17 mouse cellular contexts compared by ENCODE assay signal in the genomic region with DNA sequence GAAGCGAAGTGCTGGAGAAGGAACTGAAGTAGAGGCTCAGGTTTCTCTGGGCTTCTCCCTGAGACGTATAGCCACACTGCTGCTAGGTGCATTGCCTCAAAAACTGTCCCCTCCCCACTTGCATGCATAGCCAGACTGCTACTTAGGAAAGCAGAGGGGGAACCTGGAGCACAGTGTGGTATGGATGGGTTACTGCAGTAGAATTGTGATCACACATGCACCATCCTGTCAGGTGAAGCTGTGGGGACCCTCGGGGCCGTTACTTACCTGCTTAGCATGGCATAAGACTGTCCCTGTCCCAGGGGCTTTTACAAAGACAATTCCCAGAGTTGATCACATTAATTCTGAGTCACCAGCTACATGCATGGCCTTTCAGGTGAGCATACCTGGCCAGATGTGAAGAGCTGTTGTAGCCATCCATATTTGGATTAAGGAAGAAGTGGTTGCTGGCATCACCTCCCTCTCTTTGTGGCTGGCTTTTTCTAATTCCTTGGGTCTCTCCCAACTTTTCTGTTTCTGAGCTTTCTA. TPM values are rescaled to one million over a fixed set of nuclear protein-coding genes. Genes with fewer than 3 reads are reported as not detected.
DNase-seq lines count a peak whose midpoint lies in the region; ATAC-seq and TF ChIP-seq lines count a peak whose summit lies in the region.
"Had no signal": no experiment of that assay in that cellular context is flagged by ENCODE, and none has a peak within 500 bp of the region (broad histone marks: within the 10 kb centered on the region; RNA-seq: fewer than 3 reads in every experiment).

No protein-coding gene starts in this region.

- TF ChIP-seq CTCF in gastrocnemius, adult 2 months (IDR thresholded peaks at IDR 0.05): no peak

- H3K4me1 ChIP-seq in kidney, embryonic 14.5 days (ENCODE audit: control insufficient read depth, insufficient read depth, low read length): peaks cover 25% of the 10 kb centered on the region
- H3K4me1 ChIP-seq in brown adipose tissue, adult 24 weeks (ENCODE audit: control insufficient read depth, insufficient read depth, insufficient read length, low read length): peaks cover 14% of the 10 kb centered on the region
- H3K4me1 ChIP-seq in stomach, embryonic 14.5 days (ENCODE audit: control insufficient read depth, insufficient read depth, low read length): no peaks in the 10 kb centered on the region

- no peak overlapping the region for H3K9ac ChIP-seq in kidney, embryonic 14.5 days (ENCODE audit: low read depth, low read length)
- no peak overlapping the region for H3K9ac ChIP-seq in stomach, embryonic 14.5 days (replicated peaks; ENCODE audit: low read depth, low read length)
- H3K9ac ChIP-seq: forebrain, embryonic 13.5 days; heart, embryonic 13.5 days; limb, embryonic 15.5 days; midbrain, embryonic 12.5 days had no signal

- no peak for DNase-seq in gastrocnemius, adult 2 months
- no peak for DNase-seq in gastrocnemius, postnatal 14 days
- no peak for DNase-seq in kidney, adult 9 months
- no peak for DNase-seq in lung, postnatal 36 days
- no peak for DNase-seq in left cerebral cortex, adult 9 months (ENCODE audit: low spot score in 2 of 2)
- DNase-seq: cerebellum, postnatal 25 days; gastrocnemius, postnatal 36 days; thymus, postnatal 14 days had no signal

- ATAC-seq in kidney, embryonic 14.5 days (ENCODE audit: low FRiP score, low TSS enrichment): peak; percentile 35; the same call in 1 of the 2 replicates
- ATAC-seq in stomach, embryonic 14.5 days (ENCODE audit: insufficient number of reproducible peaks, insufficient read depth, low FRiP score, low read depth): peak; percentile 18; the same call in 1 of the 2 replicates
- ATAC-seq: forebrain, embryonic 13.5 days had no signal

- no peak overlapping the region for H3K4me3 ChIP-seq in gastrocnemius, adult 2 months
- H3K4me3 ChIP-seq in kidney, embryonic 14.5 days (ENCODE audit: low read length): no peak overlapping the region
- H3K4me3 ChIP-seq in brown adipose tissue, adult 24 weeks (ENCODE audit: insufficient read depth, low read depth, low read length): no peak overlapping the region
- H3K4me3 ChIP-seq in stomach, embryonic 14.5 days (ENCODE audit: low read depth, low read length): no peak overlapping the region
- H3K4me3 ChIP-seq: forebrain, embryonic 13.5 days; heart, embryonic 13.5 days; limb, embryonic 15.5 days; midbrain, embryonic 12.5 days had no signal

- H3K27ac ChIP-seq in gastrocnemius, adult 2 months: peak overlapping the region; percentile 44
- H3K27ac ChIP-seq in kidney, embryonic 14.5 days (ENCODE audit: low read depth, low read length): peak overlapping the region; percentile 55
- peak overlapping the region; percentile 51 for H3K27ac ChIP-seq in brown adipose tissue, adult 24 weeks (replicated peaks; ENCODE audit: low read depth, low read length)
- no peak overlapping the region for H3K27ac ChIP-seq in stomach, embryonic 14.5 days (ENCODE audit: low read length)
- H3K27ac ChIP-seq: forebrain, embryonic 13.5 days; heart, embryonic 13.5 days; limb, embryonic 15.5 days; midbrain, embryonic 12.5 days had no signal

- WGBS in kidney, embryonic 14.5 days: 55% methylated on average over 4 of the region's 4 CpGs
- WGBS in stomach, embryonic 14.5 days: 67% methylated on average over 4 of the region's 4 CpGs

- no peak overlapping the region for H3K4me2 ChIP-seq in kidney, embryonic 14.5 days (replicated peaks; ENCODE audit: low read depth, low read length)
- H3K4me2 ChIP-seq in stomach, embryonic 14.5 days (replicated peaks; ENCODE audit: low read depth, low read length): no peak overlapping the region
- H3K4me2 ChIP-seq: forebrain, embryonic 13.5 days; heart, embryonic 13.5 days; limb, embryonic 15.5 days; midbrain, embryonic 12.5 days had no signal

- no peaks in the 10 kb centered on the region for H3K36me3 ChIP-seq in kidney, embryonic 14.5 days (ENCODE audit: control insufficient read depth, insufficient read depth, low read length)
- H3K36me3 ChIP-seq in stomach, embryonic 14.5 days (ENCODE audit: control insufficient read depth, insufficient read depth, low read length): no peaks in the 10 kb centered on the region
- H3K36me3 ChIP-seq: heart, embryonic 13.5 days; limb, embryonic 15.5 days; midbrain, embryonic 12.5 days had no signal

- intact Hi-C loops in gastrocnemius, adult 2 months (cut with DNase I): no loop called here
- intact Hi-C loops in gastrocnemius, postnatal 14 days (cut with DNase I; ENCODE audit: low total_unique reads): no loop called here

- no peaks in the 10 kb centered on the region for H3K27me3 ChIP-seq in kidney, embryonic 14.5 days (ENCODE audit: control insufficient read depth, insufficient read depth, low read length)
- no peaks in the 10 kb centered on the region for H3K27me3 ChIP-seq in stomach, embryonic 14.5 days (ENCODE audit: control insufficient read depth, insufficient read depth, low read length)
- H3K27me3 ChIP-seq: forebrain, embryonic 13.5 days; heart, embryonic 13.5 days; limb, embryonic 15.5 days; midbrain, embryonic 12.5 days had no signal

- H3K9me3 ChIP-seq in kidney, embryonic 14.5 days (ENCODE audit: control insufficient read depth, low read length): no peaks in the 10 kb centered on the region
- H3K9me3 ChIP-seq in stomach, embryonic 14.5 days (ENCODE audit: control insufficient read depth, low read depth, low read length): no peaks in the 10 kb centered on the region
- H3K9me3 ChIP-seq: forebrain, embryonic 13.5 days; heart, embryonic 13.5 days; limb, embryonic 15.5 days; midbrain, embryonic 12.5 days had no signal

RNA-seq across cellular contexts. Expression of a gene that starts 14.4 kb away (rescaled TPM):
- 1 to 10 TPM; 2.5 to 3.9 TPM for total RNA-seq in gastrocnemius, adult 2 months (2021)
- 1 to 10 TPM; 7.4 to 8.7 TPM for total RNA-seq in gastrocnemius, postnatal 14 days (2021)
- 24.3 and 55.7 TPM in 2 replicates for polyA plus RNA-seq in kidney, embryonic 14.5 days (2014; fragmentation: Nextera tagmentation; extraction: Ambion mirVana)
- 5.2 and 10.0 TPM in 2 replicates for polyA plus RNA-seq in brown adipose tissue, adult 24 weeks (2012; ENCODE audit: insufficient read depth, insufficient read length, missing spikeins)
- 33.6 and 34.0 TPM in 2 replicates for polyA plus RNA-seq in stomach, embryonic 14.5 days (2014; fragmentation: Nextera tagmentation; extraction: Ambion mirVana)
- total RNA-seq: MEL; neutrophil, adult 5-6 weeks had no signal
